Mouse (Mus musculus) G1E (cell line): ENCODE results near the gene Yod1. TPM values are rescaled to one million over a fixed set of nuclear protein-coding genes. Genes with fewer than 3 reads are reported as not detected.

Source experiments
- ATAC-seq: 2 replicates; pipeline ENCODE4 v1.8.0; 2016; ENCODE audit warnings: mild to moderate bottlenecking; ENCODE audit not compliant: insufficient number of reproducible peaks, poor library complexity, low FRiP score, severe bottlenecking; ENCODE audit errors: extremely low read depth
- DNase-seq: peaks from one replicate; pipeline ENCODE4 v3.0.0; 2012; ENCODE audit warnings: low spot score
- H3K27me3 ChIP-seq: 2 replicates; pipeline ENCODE4 v1.6.1; 2012; ENCODE audit warnings: mild to moderate bottlenecking, low read length, inconsistent platforms; ENCODE audit not compliant: insufficient read depth
- H3K36me3 ChIP-seq: replicated peaks from 2 replicates; pipeline ENCODE3; 2012; ENCODE audit warnings: mild to moderate bottlenecking, inconsistent platforms
- H3K4me1 ChIP-seq: 2 replicates; pipeline ENCODE4 v1.6.1; 2012; ENCODE audit warnings: low read depth, low read length, inconsistent platforms, mixed read lengths; ENCODE audit not compliant: insufficient read depth
- H3K4me3 ChIP-seq: 2 replicates; pipeline ENCODE4 v1.5.1; 2012; ENCODE audit warnings: low read depth, mild to moderate bottlenecking, inconsistent platforms, low read length, moderate library complexity, mixed read lengths
- H3K9me3 ChIP-seq: replicated peaks from 2 replicates; pipeline ENCODE4 v1.6.1; 2012; ENCODE audit warnings: inconsistent platforms
- CTCF ChIP-seq: IDR thresholded peaks from 2 replicates; pipeline ENCODE4 v1.5.1; 2012; ENCODE audit warnings: low read depth, low read length, inconsistent platforms, mixed read lengths
- GATA1 ChIP-seq: IDR thresholded peaks from 2 replicates; pipeline ENCODE4 v1.6.1; 2012; ENCODE audit warnings: borderline replicate concordance, low read length, inconsistent platforms, mixed read lengths
- GATA2 ChIP-seq: IDR thresholded peaks from 2 replicates; pipeline ENCODE4 v1.6.1; 2012; ENCODE audit warnings: low read depth, low read length, inconsistent platforms, borderline replicate concordance
- POLR2AphosphoS5 ChIP-seq: IDR thresholded peaks from 2 replicates; pipeline ENCODE4 v1.6.1; 2012; ENCODE audit warnings: low read depth, low read length, inconsistent platforms; ENCODE audit not compliant: insufficient replicate concordance
- TAL1 ChIP-seq: conservative IDR thresholded peaks from 2 replicates; pipeline ENCODE4 v1.6.1; 2012; ENCODE audit warnings: low read depth, low read length, inconsistent platforms, mixed read lengths
- polyA plus RNA-seq: library from polyadenylated mRNA; stranded (reverse); fragments of >175 nt; gene quantifications from 2 replicates; pipeline ENCODE4 v1.2.3, GENCODE M21; 2012
- total RNA-seq, 2 experiments: library from RNA; stranded (forward) in 1 of 2; stranded (reverse) in 1 of 2; fragments of 200-1000 nt in 1 of 2; fragments of >200 nt in 1 of 2; fragmentation: Nextera tagmentation in 1 of 2; gene quantifications; 2 replicates each; pipeline ENCODE4 v1.2.3; 2014 to 2017

Gene Yod1
- total RNA-seq (2014; fragmentation: Nextera tagmentation) (28.9 and 30.8 TPM in 2 replicates), total RNA-seq (2017) (18.3 and 21.3 TPM in 2 replicates), polyA plus RNA-seq (1.7 and 2.7 TPM in 2 replicates)

DNA sequence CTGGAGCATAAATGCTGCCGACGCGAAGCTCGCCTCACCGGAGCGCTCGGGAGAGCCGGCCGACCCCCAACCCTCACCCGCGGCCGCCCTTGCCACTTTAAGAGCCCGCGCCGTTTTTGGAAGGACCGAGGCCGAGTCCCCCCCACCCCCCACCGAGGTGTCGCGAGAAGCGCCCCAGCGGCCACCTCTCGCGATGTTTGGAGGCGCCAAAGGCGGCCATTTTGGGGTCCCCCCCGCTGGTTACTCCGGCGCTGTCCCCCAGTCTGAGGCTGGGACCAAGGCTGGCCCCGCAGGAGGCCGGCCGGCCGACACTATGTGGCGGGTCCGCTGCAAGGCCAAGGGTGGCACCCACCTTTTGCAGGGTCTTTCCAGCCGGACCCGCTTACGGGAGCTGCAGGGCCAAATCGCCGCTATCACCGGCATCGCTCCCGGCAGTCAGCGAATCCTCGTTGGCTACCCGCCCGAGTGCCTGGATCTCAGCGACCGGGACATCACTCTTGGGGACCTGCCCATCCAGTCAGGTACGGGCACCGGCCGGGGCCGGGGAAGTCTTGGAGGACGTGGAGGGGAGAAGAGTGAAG is at the start of gene Yod1:
TSS of gene Yod1 (plus strand) at position 37 of the 581 bp plus-strand sequence.
- Histone ChIP-seq H3K27me3 (no peaks in the 10 kb centered on the region), H3K4me1 (peaks cover 59% of the 10 kb centered on the region), H3K36me3 (peaks cover 42% of the 10 kb centered on the region), H3K9me3 (no peaks in the 10 kb centered on the region), H3K4me3 (peak within 1 kb of the TSS; percentile 85)
- DNase-seq (peak; percentile 98), ATAC-seq (peak; percentile 54)
- TF ChIP-seq CTCF (no peak), GATA2 (no peak), TAL1 (no peak), GATA1 (no peak), POLR2AphosphoS5 (no peak)

DNA sequence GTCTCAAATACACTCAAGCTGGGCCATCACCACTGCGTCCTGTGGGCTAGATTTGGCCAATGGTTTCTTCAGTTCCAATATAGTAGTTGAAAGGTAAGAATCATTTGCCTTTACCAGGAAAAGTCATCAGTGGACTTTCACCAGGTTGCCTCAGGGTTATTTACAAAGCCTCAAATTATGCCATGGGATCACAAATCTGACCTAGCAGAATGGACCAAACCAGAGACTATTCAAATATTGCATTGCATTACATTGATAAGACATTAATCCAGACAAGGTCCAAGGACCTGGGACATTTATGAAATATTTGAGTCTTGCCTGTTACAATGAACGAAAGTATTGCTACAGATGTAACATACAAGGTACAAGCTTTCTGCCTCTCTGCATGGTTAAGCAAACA is 38.6 kb upstream of the Yod1 start:
- H3K27me3 ChIP-seq: peaks cover 31% of the 10 kb centered on the region
- no peak overlapping the region for H3K4me3 ChIP-seq
- H3K36me3 ChIP-seq: no peaks in the 10 kb centered on the region
- H3K9me3 ChIP-seq: no peaks in the 10 kb centered on the region
- TF ChIP-seq GATA2: no peak
- no peak for TF ChIP-seq POLR2AphosphoS5
- no peak for TF ChIP-seq TAL1
- TF ChIP-seq GATA1: no peak
- TF ChIP-seq CTCF: no peak
- no peaks in the 10 kb centered on the region for H3K4me1 ChIP-seq
- ATAC-seq (no peak), DNase-seq (no peak)

DNA sequence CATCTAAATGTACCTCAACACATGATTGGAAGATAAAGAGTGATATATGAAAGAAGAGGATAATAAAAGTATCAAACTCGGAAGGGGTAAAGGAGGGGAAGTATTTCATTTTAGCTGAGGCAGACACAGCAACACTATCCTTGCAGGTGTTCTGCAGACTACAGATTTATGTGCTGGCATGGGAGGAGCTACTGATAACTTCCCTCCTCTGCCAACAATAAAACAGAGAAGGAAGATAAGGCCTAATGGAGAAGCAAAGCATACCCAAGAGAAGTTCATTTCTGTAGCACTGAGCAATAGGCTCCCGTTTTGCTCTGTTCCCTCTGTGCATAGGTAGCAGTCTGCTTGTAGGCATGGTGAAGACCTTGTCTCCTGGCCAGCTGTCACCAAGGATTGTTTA is 36.1 kb upstream of the Yod1 start:
- peaks cover 23% of the 10 kb centered on the region for H3K27me3 ChIP-seq
- H3K9me3 ChIP-seq: no peaks in the 10 kb centered on the region
- peaks cover 4% of the 10 kb centered on the region; the same call in 1 of the 2 replicates for H3K4me1 ChIP-seq
- no peak for TF ChIP-seq CTCF
- no peak for TF ChIP-seq GATA2
- TF ChIP-seq GATA1: no peak
- TF ChIP-seq POLR2AphosphoS5: no peak
- TF ChIP-seq TAL1: no peak
- no peak overlapping the region for H3K4me3 ChIP-seq
- H3K36me3 ChIP-seq: no peaks in the 10 kb centered on the region
- DNase-seq: no peak
- no peak for ATAC-seq

DNA sequence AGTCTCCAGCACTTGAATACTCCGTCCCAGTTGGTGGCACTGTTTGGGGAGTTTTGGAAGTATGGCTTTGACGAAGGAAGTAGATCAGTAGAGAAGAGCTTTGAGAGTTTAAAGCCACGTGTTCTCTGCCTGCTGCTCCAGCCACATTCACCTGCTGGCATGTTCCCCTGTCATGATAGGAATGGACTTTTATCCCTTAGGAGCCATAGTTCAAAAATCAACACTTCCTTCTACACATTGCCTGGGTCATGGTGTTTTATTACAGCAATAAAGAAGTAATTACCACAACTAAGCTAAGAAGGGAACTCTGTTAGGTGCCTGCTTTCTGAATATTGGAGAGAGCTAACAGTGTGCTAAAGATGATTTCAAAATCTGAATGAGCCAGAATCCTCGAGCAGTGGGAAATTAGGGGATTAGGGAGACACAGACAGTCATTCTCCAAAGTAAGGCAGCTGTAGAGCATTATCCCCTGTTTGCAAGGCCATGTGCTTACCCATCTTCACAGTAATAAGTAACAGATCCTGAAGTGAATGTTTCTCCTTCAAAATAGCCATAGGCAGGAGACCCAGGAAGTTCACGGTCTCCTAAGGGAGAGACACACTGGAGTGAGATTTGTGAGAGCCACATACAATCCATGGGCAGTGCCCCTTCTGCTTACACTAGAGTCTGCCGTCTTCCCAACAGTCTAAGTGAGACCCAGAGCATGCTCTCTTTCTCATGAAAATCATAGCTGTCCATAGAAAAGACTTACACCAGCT is 35.3 kb upstream of the Yod1 start:
- Histone ChIP-seq H3K36me3 (no peaks in the 10 kb centered on the region), H3K4me1 (peaks cover 4% of the 10 kb centered on the region; the same call in 1 of the 2 replicates), H3K27me3 (peaks cover 23% of the 10 kb centered on the region), H3K4me3 (no peak overlapping the region), H3K9me3 (no peaks in the 10 kb centered on the region)
- ATAC-seq: no peak
- no peak for DNase-seq
- no peak for TF ChIP-seq GATA2
- no peak for TF ChIP-seq POLR2AphosphoS5
- no peak for TF ChIP-seq GATA1
- no peak for TF ChIP-seq TAL1
- TF ChIP-seq CTCF: no peak

DNA sequence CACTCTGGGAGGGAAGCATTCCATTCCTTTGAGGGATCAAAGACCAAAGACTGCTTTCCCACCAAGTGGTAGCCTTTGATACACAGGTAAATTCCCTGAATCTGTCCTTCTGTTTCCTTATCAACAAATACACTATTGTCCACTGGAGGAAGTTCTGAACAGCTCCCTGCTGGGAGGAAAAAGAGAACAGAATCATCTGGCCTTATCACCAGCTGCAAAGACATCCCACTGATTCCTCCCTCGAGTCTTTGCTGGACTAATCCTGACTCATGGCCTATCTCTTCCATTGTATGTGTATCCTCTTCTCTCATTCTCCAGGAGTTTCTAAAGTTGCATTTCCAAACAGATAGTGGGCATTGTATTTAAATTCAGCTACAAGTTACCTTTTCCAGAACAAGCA is 33.2 kb upstream of the Yod1 start:
- Histone ChIP-seq H3K9me3 (no peaks in the 10 kb centered on the region), H3K36me3 (no peaks in the 10 kb centered on the region), H3K4me1 (peaks cover 4% of the 10 kb centered on the region; the same call in 1 of the 2 replicates), H3K27me3 (peaks cover 20% of the 10 kb centered on the region), H3K4me3 (no peak overlapping the region)
- no peak for TF ChIP-seq CTCF
- TF ChIP-seq TAL1: no peak
- TF ChIP-seq GATA1: no peak
- TF ChIP-seq POLR2AphosphoS5: no peak
- no peak for TF ChIP-seq GATA2
- DNase-seq: no peak
- no peak for ATAC-seq

DNA sequence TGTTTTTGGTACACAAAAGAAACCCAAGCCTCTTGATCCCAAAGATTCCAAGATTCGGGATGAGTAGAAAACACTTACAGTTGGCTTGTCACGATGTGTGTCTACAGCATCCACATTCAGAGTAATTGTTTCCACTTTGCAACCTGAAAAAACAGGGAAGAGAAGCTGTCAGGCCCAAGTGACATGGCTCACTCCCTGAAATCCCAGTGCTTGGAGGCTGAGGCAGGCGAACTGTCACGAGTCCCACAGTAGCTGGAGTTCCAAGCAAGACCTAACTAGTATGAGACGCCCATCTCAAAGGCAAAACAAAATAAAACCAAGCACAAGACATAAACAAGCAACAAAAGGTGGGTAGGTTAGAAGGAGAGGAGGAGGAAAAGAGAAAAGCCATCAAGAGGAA is 18.5 kb upstream of the Yod1 start:
- ATAC-seq: no peak
- Histone ChIP-seq H3K36me3 (peaks cover 88% of the 10 kb centered on the region), H3K27me3 (no peaks in the 10 kb centered on the region), H3K9me3 (no peaks in the 10 kb centered on the region), H3K4me1 (no peaks in the 10 kb centered on the region), H3K4me3 (no peak overlapping the region)
- TF ChIP-seq TAL1 (no peak), POLR2AphosphoS5 (no peak), GATA1 (no peak), CTCF (no peak), GATA2 (no peak)
- DNase-seq: no peak
